Mouse (Mus musculus) hematopoietic stem cell, adult 5-6 weeks (primary cell): Measurements from ENCODE around the gene Tmem235. TPM values are rescaled to one million over a fixed set of nuclear protein-coding genes. Genes with fewer than 3 reads are reported as not detected.
"Not testable (repeated sequence)": the region's sequence is repeated elsewhere in the genome, so short reads cannot be mapped to it uniquely, and the experiment has no call there.

ENCODE experiments used
- ATAC-seq, 2 experiments: fragments of 125-278 bp in 1 of 2; replicated peaks in 1 of 2; 2 replicates each; pipeline ENCODE4 v1.8.0; 2016 to 2017; ENCODE audit warnings: inconsistent platforms in 2 of 2, mild to moderate bottlenecking in 2 of 2, moderate number of reproducible peaks in 2 of 2, low read depth in 1 of 2, moderate TSS enrichment in 1 of 2; ENCODE audit not compliant: low FRiP score in 2 of 2, poor library complexity in 2 of 2, severe bottlenecking in 2 of 2, insufficient read depth in 1 of 2, low TSS enrichment in 1 of 2
- total RNA-seq: library from RNA; stranded (forward); fragments of 172-1452, 232-1000 nt; gene quantifications from 2 replicates; pipeline ENCODE4 v1.2.3, GENCODE M21; 2017

Tmem235 gene
- total RNA-seq, 1 experiment from 2014 or later: not detected

DNA sequence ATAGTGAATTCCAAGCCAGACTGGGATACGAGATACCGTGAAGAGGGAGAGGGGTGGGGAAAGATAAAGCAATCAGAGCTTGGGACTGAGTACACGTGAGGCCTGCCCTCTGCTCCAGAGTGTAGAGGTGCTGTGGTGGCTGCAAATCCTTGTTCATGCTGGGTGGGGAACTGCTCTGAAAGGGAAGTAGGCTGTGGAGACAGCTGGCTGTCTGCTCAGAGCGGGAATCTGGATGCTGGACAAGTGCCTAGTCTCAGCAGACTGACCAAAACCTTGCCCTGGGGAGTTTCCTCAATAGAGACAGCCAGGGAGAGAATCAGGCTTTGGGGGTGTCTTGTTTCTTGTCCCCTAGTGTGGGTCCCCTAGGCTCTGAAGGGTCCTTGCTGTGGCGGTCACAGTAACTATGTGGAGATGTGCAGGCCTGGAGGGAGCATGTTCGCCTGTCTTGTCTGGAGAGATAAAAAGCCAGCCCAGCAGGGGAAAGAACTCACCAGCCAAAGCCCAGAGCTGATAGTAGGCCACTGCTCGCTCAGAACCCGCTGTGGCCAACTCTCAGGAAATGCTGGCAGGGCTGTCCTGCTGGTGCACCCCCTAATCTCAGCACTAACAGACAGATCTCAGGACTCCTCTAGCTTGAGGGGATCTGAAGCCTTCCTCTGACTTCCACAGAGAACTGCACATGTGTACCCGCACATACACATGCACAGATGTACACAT, 31.5 kb upstream of the Tmem235 start:
- ATAC-seq: no peak

GRCm38 (mm10) chr11:117829671-117830215, 30.8 kb upstream of the Tmem235 start:
- ATAC-seq: no peak

- ATAC-seq: no peak
These were observed 30.2 kb upstream of the Tmem235 start for GRCm38 (mm10) chr11:117830401-117830800.

GRCm38 (mm10) chr11:117832086-117832969, 28.2 kb upstream of the Tmem235 start:
- peak; percentile 87 to 88 for ATAC-seq

DNA sequence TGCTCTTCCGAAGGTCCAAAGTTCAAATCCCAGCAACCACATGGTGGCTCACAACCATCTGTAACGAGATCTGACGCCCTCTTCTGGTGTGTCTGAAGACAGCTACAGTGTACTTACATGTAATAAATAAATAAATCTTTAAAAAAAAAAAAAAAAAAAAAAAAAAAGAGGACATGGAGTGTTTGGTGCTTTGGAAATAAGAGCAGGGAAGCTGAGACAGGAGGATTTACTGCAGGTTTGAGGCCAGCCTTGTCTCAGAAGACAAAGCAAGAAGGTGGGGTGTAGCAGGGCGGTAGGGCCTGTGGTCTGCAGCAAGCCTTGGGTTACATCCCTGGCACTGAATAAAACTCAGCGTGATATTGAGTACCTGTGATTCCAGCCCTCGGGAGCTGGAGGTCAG, 27.0 kb upstream of the Tmem235 start:
- ATAC-seq: not testable (repeated sequence)

- no peak for ATAC-seq
These were observed 26.5 kb upstream of the Tmem235 start for GRCm38 (mm10) chr11:117834086-117834485.

- no peak for ATAC-seq
These were observed 24.2 kb upstream of the Tmem235 start for GRCm38 (mm10) chr11:117836306-117836705.

DNA sequence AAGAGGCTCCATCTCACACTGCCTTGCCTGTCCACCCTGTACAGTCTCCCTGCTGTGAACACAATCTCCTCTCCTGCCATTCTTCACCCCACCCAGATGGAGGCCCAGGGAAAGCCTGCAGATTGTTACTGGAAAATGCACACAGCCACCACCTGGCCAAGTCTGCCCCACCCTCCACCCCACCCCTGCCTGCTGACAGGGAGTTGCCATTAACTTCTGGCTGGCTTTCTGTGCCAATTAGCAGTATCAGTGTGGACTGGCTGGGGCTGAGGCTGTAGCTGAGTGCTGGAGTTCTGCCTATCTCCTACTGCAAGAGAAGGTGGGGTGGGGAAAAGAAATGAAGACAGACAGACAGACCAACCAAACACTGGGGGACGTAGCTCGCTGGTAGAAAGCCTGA, 22.0 kb upstream of the Tmem235 start:
- peak; percentile 40 to 46; a peak in 2 of 4 replicates for ATAC-seq

DNA sequence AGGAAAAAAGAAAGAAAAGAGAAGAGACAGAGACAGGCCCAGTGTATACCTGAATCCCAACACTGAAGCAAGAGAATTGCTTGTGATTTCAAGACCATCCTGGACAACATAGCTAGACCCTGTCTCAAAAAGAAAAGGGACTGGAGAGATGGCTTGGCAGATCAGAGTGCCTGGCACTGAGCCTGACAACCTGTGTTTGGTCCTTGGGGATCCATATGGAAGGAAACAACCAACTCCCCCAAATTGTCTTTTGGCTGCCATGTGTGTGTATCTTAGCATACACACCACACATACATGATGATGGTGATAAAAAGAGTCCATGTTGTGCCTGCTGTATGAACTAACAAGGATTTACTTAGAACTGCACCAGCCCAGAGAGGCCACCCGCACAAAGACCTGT, 21.5 kb upstream of the Tmem235 start:
- 0 out of 4 replicates have a peak, but pooled peaks of 1 of the 2 experiments have one; percentile 13 for ATAC-seq

GRCm38 (mm10) chr11:117840910-117841309, 19.6 kb upstream of the Tmem235 start:
- no peak for ATAC-seq

DNA sequence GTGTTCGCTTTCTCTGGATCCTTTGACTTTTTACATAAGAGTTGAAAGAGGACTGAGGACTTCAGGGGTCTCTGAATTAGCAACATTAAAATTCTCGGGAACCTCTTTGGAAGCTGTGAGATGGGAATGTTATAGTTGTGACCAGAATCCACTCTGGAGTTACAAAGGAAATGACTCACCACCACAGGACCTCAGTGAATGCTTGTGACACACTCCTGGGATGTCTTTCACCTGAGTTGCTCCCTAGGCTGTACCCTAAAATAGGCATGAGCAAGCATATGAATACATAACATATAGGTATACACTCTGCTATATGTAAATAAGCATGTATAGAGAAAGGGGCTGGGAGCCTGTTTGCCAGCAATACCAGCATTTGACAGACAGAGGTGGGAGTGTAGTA, 17.1 kb upstream of the Tmem235 start:
- ATAC-seq: no peak

- no peak for ATAC-seq
These were observed 15.6 kb upstream of the Tmem235 start for GRCm38 (mm10) chr11:117844997-117845396.

DNA sequence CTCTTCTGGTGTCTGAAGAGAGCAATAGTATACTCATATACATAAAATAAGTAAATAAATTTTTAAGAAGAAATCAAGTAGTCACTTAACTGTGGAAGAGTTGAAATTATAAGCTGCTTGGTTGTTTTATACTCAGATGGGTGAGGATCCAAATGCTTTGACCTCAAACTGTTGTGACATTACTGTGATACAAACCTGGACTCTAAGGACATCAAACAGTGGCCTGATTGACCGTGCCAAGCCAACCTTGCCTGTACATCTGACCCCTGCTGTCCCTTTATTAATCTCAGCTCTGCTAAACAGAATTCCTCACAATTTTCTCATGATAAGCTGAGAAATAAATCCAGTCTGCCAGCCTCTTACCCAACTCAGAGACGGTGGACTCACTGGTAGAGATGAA, 14.9 kb upstream of the Tmem235 start:
- ATAC-seq: no peak

DNA sequence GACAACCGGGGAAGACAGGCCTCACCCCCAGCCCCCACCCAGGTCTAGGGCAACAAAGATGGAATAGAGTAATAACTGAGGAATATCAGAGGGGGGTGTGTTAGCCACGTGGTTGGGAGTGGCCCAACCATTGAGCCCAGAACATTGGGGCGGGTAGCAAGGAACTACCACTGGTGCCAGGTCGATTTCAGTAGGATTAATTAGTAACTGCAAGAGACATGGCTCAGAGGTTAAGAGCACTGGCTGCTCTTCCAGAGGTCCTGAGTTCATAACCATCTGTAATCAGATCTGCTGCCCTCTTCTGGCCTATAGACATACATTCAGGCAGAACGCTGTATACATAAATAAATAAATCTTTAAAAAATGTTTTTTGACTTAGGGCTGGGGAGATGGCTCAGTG, 13.9 kb upstream of the Tmem235 start:
- ATAC-seq: no peak

DNA sequence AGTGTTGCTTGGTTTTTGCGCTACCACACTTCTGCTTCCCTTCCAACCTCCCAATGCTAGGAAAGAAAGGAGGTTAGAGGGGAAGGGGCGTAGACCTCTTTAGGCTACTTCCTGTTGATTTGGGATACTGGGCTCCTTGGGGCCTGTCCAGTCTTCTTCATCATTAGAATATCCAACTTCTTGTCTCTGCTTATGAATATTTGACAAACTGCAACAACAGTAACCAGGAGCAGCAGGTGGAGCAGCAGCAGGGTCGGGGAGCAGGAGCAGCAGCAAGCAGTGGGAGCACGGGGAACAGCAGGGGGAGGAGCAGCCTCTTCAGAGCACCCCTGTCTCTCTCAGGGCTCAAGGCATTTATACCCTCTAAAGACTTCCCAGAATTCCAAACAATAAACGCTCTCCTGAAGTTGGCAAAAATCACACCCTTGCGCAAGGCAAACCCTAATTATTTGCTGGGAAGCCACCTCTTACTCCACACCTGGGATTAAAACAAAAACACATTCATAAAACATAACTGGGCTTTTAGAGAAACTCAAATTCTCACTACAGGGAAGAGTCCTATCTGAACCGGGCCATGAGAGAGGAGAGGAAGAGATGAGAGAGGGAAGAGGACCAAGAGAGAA, 12.8 kb upstream of the Tmem235 start:
- ATAC-seq: no peak

DNA sequence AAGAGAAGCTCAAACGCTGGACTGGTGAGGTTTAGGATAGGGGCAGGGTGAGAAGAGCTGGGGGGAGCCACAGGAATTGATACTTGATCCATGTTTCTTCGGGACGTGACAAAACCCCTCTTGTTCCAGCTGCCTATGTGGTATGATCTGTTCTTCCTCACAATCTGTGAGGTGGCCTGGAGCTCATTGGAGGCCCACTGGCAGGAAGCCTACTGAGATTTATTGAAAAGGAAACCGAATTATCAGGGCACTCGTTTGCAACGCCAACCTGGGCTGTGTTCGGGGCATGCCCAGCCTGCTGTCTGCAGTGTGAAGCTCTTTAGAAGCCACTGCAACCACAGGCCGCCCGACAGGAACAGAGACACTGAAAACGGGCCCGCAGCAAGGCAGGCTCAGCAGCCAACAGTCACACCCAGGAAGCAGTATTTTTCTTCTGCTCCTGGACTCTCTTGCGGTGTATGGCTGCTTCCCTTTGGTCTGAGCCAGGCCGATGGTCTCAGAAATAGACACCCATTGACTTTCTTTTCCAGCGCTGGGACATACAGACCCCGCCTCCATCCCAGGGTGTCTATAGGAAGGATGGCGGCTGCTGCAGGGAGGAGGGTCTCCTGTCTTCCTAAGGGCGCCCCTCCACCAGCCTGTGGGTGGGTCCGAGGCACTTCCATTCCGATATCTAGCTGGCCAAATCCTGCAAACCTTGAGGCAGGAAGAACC, 12.1 kb upstream of the Tmem235 start:
- peak; percentile 37 to 50 for ATAC-seq

DNA sequence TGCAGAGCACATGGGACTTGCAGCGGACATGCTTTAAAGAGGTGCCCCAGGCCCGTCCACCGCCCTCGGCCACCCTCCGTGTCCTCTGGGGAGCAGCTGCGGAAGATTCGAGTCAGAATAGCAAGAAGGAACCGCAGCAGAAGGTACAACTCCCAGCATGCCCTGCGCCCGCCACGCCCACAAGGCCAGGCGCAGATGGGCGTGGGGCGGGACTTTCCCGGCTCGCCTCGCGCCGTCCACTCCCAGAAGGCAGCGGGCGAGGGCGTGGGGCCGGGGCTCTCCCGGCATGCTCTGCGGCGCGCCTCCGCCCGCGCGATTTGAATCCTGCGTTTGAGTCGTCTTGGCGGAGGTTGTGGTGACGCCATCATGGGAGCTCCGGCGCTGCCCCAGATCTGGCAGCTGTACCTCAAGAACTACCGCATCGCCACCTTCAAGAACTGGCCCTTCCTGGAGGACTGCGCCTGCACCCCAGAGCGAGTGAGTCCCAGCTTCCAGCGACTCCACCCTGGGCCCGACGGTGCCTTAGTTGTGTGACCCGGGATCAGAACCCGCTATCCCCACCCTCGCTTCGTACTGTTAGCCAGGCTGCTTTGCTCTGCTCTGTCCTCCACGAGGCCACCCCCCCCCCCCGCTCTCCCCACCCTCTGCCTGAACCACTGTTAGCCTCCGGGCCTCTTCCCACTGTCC, 11.4 kb upstream of the Tmem235 start, which contains the start of gene Birc5:
Birc5 (plus strand) TSS at position 267 of the 687 bp plus-strand sequence.
- peak; percentile 98 for ATAC-seq
